Mouse (Mus musculus): ENCODE measurements at regions not wholly inside any gene's neighbourhood (a gene's known extent, or its start where the extent isn't known, plus 50 kb on each side); places are given as distances from the start of the nearest gene placed in this dataset.

DNA sequence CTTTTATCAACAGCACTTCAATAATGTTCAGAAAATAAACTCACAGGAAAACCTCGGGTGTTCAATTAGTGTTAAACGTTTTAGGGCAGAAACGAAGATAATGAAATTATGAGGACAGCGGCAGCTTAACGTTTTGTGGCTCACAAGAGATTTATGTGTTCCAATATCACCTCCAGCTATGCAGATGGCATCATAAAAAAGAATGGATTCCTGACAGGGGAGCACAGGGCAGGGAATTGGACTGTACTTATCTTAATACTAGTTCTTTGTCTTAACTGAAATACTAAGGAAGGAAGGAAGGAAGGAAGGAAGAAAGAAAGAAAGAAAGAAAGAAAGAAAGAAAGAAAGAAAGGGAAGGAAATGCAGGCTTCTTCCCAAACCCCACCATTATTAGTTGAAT lies 121.6 kb downstream of the Icos start:
- DNase-seq (ENCODE audit: low spot score): no peak
- Histone ChIP-seq H3K27me3 (ENCODE audit: insufficient read depth, poor library complexity, severe bottlenecking) (no peaks in the 10 kb centered on the region), H3K9me3 (no peaks in the 10 kb centered on the region), H3K27ac (no peak overlapping the region), H3K36me3 (no peaks in the 10 kb centered on the region), H3K4me1 (no peaks in the 10 kb centered on the region), H3K4me3 (no peak overlapping the region)
- 81% methylated on average over 5 of the region's 5 CpGs for WGBS

GRCm38 (mm10) chr1:61101679-61102078 lies 124.0 kb downstream of the Icos start:
- 70% methylated on average over 4 of the region's 4 CpGs for whole genome bisulfite sequencing
- DNase-seq (ENCODE audit: low spot score): no peak
- no peaks in the 10 kb centered on the region for H3K4me1 ChIP-seq
- no peak overlapping the region for H3K4me3 ChIP-seq
- no peaks in the 10 kb centered on the region for H3K9me3 ChIP-seq
- H3K27me3 ChIP-seq (ENCODE audit: insufficient read depth, poor library complexity, severe bottlenecking): no peaks in the 10 kb centered on the region
- no peaks in the 10 kb centered on the region for H3K36me3 ChIP-seq
- no peak overlapping the region for H3K27ac ChIP-seq

- Histone ChIP-seq H3K4me1 (no peaks in the 10 kb centered on the region), H3K27ac (no peak overlapping the region), H3K36me3 (no peaks in the 10 kb centered on the region), H3K9me3 (no peaks in the 10 kb centered on the region), H3K27me3 (ENCODE audit: insufficient read depth, poor library complexity, severe bottlenecking) (no peaks in the 10 kb centered on the region), H3K4me3 (no peak overlapping the region)
- no peak for DNase-seq (ENCODE audit: low spot score)
- WGBS: 50% methylated on average over 5 of the region's 5 CpGs
These were observed 124.6 kb downstream of the Icos start for GRCm38 (mm10) chr1:61102346-61102745.

DNA sequence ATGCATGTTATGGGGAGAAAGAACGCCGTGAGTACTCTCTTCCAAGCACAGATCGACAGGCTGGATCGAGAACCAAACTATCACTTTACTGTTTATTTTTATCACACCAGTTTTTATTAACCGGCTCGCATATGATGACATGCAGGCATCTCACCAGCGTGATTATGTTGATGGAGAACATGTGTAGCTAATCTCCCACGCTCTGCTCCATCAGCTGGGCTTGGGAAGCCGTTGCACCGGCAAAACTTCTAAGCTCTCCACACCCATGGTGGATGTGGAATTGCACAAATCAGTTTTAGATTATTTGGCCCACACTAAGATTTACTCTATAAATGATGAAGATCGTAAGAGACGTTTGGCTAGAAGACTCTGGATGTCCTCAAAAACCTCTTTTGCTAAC lies 125.9 kb downstream of the Icos start:
- H3K9me3 ChIP-seq: no peaks in the 10 kb centered on the region
- no peaks in the 10 kb centered on the region for H3K36me3 ChIP-seq
- no peak overlapping the region for H3K27ac ChIP-seq
- H3K4me1 ChIP-seq: no peaks in the 10 kb centered on the region
- WGBS: 77% methylated on average over 12 of the region's 12 CpGs
- no peak for DNase-seq (ENCODE audit: low spot score)
- no peak overlapping the region for H3K4me3 ChIP-seq
- H3K27me3 ChIP-seq (ENCODE audit: insufficient read depth, poor library complexity, severe bottlenecking): no peaks in the 10 kb centered on the region

- 84% methylated on average over 13 of the region's 13 CpGs for WGBS
- Histone ChIP-seq H3K36me3 (no peaks in the 10 kb centered on the region), H3K4me1 (no peaks in the 10 kb centered on the region), H3K4me3 (no peak overlapping the region), H3K27ac (no peak overlapping the region), H3K9me3 (no peaks in the 10 kb centered on the region), H3K27me3 (ENCODE audit: insufficient read depth, poor library complexity, severe bottlenecking) (no peaks in the 10 kb centered on the region)
- no peak for DNase-seq (ENCODE audit: low spot score)
These were observed 134.1 kb downstream of the Icos start for GRCm38 (mm10) chr1:61111731-61112309.

DNA sequence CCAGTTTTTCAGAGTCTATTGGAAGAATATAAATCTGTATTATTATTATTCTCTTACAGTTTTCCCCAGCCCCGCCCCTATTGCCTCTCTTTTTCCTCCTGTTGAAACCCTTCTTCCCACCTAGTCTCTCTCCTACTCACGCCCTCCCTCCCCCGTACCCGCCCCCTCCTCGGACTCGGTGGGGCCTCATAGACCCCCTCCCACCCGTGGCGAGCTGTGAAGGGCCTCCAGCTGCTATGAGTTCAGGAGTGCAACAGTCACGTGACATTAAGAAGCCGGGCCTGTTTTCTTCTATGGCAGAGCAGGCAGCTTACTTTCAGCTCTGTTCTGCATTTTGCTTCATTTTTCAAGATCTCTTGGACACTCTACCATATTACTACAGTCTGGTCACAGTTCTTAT lies 139.8 kb downstream of the Icos start:
- Histone ChIP-seq H3K36me3 (no peaks in the 10 kb centered on the region), H3K9me3 (no peaks in the 10 kb centered on the region), H3K27ac (no peak overlapping the region), H3K4me1 (no peaks in the 10 kb centered on the region), H3K4me3 (no peak overlapping the region), H3K27me3 (ENCODE audit: insufficient read depth, poor library complexity, severe bottlenecking) (no peaks in the 10 kb centered on the region)
- DNase-seq (ENCODE audit: low spot score): no peak
- 58% methylated on average over 10 of the region's 10 CpGs for WGBS

DNA sequence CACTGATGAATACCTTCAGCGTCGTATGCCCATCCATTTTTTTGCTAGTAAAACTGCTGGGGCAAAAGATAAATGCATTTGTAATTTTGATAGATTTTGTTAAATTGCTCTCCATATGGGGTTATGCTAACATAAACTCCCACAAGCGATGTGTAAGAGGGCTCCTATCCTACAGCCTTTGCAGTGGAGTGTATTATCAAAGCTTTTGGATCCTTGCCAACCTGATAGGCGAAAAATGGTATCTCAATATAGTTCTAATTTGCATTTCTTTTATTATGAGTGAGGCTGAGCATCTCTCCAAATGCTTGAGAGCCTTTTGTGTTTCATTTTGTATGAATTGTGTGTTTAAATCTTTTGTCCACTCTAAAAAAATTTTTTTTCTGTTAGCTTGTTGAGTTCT lies 140.3 kb downstream of the Icos start:
- H3K9me3 ChIP-seq: no peaks in the 10 kb centered on the region
- no peaks in the 10 kb centered on the region for H3K36me3 ChIP-seq
- H3K27me3 ChIP-seq (ENCODE audit: insufficient read depth, poor library complexity, severe bottlenecking): no peaks in the 10 kb centered on the region
- H3K4me1 ChIP-seq: no peaks in the 10 kb centered on the region
- no peak overlapping the region for H3K4me3 ChIP-seq
- H3K27ac ChIP-seq: no peak overlapping the region
- 73% methylated on average over 4 of the region's 4 CpGs for WGBS
- no peak for DNase-seq (ENCODE audit: low spot score)

DNA sequence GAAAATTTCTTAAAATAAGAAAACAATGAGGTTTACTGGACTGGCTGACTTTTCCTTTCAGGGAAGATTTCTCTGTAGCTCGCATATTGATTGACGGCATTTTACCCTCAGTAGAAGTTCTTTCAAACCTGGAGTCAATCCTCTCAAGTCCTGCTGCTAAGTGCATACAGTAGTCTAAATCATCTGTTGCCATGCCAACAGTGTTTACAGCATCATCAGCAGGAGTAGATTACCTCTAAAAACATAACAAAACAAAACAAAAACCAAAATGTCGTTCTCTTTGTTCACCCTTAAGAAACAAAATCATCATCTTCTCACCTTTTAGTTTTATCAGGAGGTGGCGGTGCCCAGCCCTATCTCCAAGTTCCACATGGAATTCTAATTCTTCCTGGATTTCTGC lies 143.8 kb downstream of the Icos start:
- Histone ChIP-seq H3K9me3 (no peaks in the 10 kb centered on the region), H3K27me3 (ENCODE audit: insufficient read depth, poor library complexity, severe bottlenecking) (no peaks in the 10 kb centered on the region), H3K36me3 (no peaks in the 10 kb centered on the region), H3K4me3 (no peak overlapping the region), H3K4me1 (no peaks in the 10 kb centered on the region), H3K27ac (no peak overlapping the region)
- 61% methylated on average over 4 of the region's 4 CpGs for WGBS
- no peak for DNase-seq (ENCODE audit: low spot score)

DNA sequence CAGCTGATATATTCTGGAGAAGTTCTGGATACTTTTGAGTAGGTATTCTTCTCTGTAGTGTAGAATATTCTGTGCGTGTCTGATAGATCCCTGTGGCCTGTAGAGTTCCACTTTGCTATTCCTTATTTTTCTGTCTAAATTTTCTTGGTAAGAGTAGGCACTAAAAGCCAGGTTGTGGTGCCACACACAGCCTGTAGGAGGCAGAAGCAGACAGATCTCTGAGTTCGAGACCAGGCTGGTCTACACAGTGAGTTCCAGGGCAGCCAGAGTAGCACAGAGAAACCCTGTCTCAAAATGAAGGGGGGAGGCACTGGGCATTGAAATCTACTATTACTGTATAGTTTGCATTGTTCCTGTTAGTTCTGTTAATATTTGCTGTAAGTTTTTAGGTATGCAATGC lies 147.4 kb downstream of the Icos start:
- WGBS: 75% methylated on average over 2 of the region's 2 CpGs

GRCm38 (mm10) chr1:61135597-61136545 lies 158.1 kb downstream of the Icos start:
- Histone ChIP-seq H3K4me1 (peaks cover 19% of the 10 kb centered on the region), H3K4me3 (no peak overlapping the region), H3K27me3 (ENCODE audit: insufficient read depth, poor library complexity, severe bottlenecking) (no peaks in the 10 kb centered on the region), H3K36me3 (no peaks in the 10 kb centered on the region), H3K9me3 (no peaks in the 10 kb centered on the region), H3K27ac (no peak overlapping the region)
- no peak for DNase-seq (ENCODE audit: low spot score)
- WGBS: 70% methylated on average over 9 of the region's 9 CpGs

More for the DNA sequence above, 147.4 kb downstream of the Icos start:
- DNase-seq (ENCODE audit: low spot score): no peak
- no peaks in the 10 kb centered on the region for H3K27me3 ChIP-seq (ENCODE audit: insufficient read depth, poor library complexity, severe bottlenecking)
- H3K4me3 ChIP-seq: no peak overlapping the region
- H3K36me3 ChIP-seq: no peaks in the 10 kb centered on the region
- H3K9me3 ChIP-seq: no peaks in the 10 kb centered on the region
- no peaks in the 10 kb centered on the region for H3K4me1 ChIP-seq
- H3K27ac ChIP-seq: no peak overlapping the region

DNA sequence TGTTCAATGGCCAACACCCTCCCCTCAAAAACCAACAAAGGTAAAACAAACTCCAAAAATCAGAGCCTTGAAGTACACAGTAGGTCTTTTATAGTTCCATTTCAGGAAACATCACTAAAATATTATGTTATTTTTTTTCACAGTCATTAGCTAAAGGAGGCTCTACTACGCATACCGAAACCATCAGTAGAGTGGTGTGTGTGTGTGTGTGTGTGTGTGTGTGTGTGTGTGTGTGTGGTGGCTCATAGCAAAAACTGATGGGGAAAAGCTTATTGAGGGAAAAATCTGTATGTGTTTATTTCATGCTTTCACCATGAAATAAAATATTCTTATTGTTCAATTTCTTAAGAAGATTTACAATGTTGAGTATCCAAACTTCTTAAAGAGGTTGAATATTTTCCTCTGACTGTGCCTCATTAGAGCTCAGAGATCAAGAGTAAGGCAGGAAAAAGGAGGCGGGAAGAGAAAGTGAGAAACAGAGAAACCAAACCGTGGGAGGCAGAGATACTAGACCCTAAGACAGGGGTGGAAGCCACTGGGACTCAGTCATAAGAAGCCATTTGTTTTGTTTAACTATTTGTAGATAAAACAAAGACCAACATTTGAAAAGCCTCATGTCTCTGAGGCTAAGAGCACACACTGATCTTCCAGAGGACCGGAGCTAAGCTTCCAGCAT lies 159.6 kb downstream of the Icos start:
- Histone ChIP-seq H3K36me3 (no peaks in the 10 kb centered on the region), H3K4me3 (no peak overlapping the region), H3K9me3 (no peaks in the 10 kb centered on the region), H3K27me3 (ENCODE audit: insufficient read depth, poor library complexity, severe bottlenecking) (no peaks in the 10 kb centered on the region), H3K4me1 (peaks cover 30% of the 10 kb centered on the region), H3K27ac (no peak overlapping the region)
- no peak for DNase-seq (ENCODE audit: low spot score)
- WGBS: 52% methylated on average over 5 of the region's 5 CpGs

GRCm38 (mm10) chr1:61137954-61138353 lies 160.2 kb downstream of the Icos start:
- Histone ChIP-seq H3K9me3 (no peaks in the 10 kb centered on the region), H3K27ac (no peak overlapping the region), H3K4me1 (peaks cover 33% of the 10 kb centered on the region), H3K27me3 (ENCODE audit: insufficient read depth, poor library complexity, severe bottlenecking) (no peaks in the 10 kb centered on the region), H3K4me3 (no peak overlapping the region), H3K36me3 (no peaks in the 10 kb centered on the region)
- DNase-seq (ENCODE audit: low spot score): no peak
- WGBS: 71% methylated on average over 11 of the region's 11 CpGs

DNA sequence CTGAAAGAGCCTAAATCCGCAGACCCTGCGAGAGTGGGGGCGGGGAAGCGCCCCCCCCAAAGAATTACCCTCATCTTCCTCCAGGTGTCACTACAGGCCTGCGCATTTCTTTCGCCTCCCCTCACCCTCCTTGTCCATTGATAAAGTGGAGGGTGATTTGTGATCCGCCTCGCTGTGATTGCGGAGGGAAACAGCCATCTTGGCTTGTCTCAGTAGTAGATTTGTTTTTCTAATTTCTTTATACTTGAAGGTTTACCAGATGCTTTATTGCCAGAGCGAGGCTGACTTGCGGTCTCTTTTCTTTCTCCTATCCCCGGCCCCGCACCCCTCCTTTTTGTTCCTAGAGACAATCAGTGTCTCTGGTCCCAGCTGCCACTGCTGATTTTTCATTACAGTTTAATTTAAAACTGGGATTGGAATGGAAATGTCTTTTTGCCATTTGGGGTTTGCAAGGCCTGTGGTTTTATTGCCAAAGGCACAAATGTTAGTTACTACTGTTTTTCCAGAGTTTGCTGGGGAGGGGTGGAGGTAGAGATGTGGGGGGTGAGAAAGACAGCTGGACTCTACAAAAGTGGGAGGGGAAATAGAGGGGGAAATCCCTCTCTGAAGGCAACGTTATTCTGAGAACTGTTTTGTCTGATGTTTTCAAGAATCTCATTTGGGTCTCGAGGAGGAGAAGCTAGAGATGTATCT lies 161.7 kb downstream of the Icos start:
- Histone ChIP-seq H3K36me3 (no peaks in the 10 kb centered on the region), H3K9me3 (no peaks in the 10 kb centered on the region), H3K4me3 (peak overlapping the region; percentile 47), H3K4me1 (peaks cover 39% of the 10 kb centered on the region), H3K27me3 (ENCODE audit: insufficient read depth, poor library complexity, severe bottlenecking) (no peaks in the 10 kb centered on the region), H3K27ac (peak overlapping the region; percentile 76)
- WGBS: 7% methylated on average over 15 of the region's 15 CpGs
- peak; percentile 76 for DNase-seq (ENCODE audit: low spot score)

All from heart, embryonic 10.5 days (tissue).